Mouse (Mus musculus) layer of hippocampus, adult 11-12 months (tissue): ENCODE data around the gene Tmem144.

Source experiments
- DNase-seq: peaks from one replicate; pipeline ENCODE4 v3.0.0; 2022; ENCODE audit warnings: low spot score

Gene Tmem144

DNA sequence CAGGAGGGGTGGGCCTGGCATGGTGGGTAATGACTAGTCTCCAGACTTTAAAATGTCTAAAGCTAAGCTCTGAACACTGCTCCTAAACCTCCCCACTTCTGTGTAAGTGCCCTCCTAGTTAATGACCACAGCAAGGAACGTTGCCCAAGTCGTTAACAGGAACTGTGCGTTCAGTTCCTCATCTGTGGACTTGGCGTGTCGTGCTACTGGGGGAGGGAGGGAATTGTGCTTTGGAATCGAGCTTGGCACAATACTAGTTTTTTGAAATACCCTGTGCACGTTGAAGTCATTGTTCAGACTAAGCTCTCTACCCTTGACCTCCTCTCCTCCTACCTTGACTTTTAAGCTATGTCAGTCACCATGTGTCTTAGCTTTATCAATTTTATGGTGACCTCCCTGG is 12.3 kb upstream of the Tmem144 start:
- no peak for DNase-seq

GRCm38 (mm10) chr3:79858221-79858620 is 5.6 kb upstream of the Tmem144 start:
- no peak for DNase-seq

DNA sequence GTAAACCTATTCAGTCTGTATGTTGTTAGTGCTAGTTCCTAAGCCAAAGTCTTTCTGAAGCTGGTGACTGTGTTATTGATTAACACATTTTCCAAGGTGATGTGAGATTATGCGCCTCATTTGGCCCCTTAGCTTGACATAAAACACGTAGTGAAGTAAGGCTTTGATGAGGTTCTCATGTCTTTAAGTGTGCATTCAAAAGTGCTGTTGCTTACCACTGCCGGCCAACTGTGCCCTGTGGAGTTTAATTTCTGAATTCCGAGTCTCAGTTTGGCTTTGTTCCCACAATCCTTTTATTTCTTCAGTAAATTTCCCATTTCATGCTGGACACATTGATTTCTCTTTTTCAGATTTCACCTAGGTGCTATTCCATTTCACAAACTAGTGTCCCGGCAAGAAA is 5.2 kb upstream of the Tmem144 start:
- DNase-seq, result no peak

DNA sequence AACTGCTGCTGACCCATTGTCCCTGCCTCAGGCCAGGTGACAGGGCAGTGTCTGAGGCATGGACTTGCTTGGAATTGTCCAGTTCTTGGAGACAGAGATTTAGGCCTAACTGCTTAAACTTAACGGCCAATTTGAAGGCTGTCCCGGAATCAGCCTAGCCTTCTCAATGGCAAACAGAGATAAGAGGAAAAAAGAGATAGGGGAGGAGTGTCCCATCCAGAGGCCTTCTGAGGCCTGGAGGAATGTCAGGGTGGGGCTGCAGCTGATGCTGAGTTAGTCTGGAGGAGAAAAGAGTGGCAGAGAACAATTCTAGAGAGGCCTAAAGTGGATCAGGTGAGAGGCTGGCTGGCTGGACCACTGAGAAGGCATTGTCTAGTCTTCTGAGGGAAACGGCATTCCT is 465 bp downstream of the Tmem144 start:
- no peak for DNase-seq

DNA sequence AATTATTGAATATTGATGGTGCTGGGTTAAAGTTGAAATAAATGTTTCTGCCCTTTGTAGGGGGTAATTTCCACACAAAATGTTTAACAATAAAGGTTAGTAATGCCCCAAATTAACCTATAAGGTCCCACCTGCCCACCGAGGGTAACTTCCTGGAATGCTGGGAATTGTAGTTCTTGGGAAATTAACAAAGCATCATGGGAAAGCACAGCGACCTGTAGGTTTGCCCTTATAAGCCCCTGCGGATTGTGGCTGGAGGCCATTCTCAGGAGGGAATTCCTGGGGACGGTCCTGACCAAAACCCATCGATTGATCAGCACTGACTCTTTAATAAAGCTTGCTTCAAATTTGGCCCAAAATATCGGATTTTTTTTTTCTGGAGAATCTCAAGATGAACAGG is 1.9 kb downstream of the Tmem144 start:
- DNase-seq, result no peak

DNA sequence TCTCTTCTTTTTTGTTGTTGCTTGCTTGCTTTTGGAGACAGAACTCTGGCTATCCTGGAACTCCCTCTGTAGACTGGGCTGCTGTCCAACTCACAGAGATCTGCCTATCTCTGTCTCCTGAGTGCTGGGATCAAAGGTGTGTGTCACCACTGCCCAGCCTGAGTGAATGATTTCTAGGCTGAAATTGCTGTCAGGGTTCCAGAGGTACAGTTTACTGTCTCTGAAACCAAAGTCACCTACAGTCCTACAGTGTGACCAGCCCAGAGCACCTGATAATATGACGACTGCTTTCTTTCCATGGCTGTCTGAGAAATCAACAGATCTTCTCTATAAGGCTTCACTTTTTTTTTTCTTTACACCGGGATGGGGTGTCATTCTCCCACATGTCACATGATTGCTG is 3.0 kb downstream of the Tmem144 start:
- DNase-seq, result no peak

DNA sequence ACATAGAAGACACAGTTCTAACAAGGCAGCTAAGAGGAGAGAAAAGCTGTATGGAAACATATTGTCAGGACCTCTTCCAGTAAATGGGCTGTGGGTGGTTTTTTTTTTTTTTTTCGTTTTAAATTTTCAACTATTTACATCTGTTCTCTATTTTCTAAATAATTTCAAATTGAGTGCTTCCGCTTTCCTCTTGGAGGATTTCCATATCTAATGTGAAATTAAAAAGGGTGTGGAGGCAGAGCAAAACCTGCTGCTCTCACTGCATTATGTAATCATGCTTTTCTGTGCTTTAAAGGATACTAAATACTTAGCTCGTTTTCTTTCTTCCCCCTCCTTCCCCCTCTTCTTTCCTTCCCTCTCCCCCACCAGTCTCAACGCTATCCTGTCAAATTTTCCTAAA is 3.7 kb downstream of the Tmem144 start:
- no peak for DNase-seq

- no peak for DNase-seq
Measured at GRCm38 (mm10) chr3:79846633-79847032, 5.9 kb downstream of the Tmem144 start.

GRCm38 (mm10) chr3:79843999-79844398 is 8.6 kb downstream of the Tmem144 start:
- no peak for DNase-seq

GRCm38 (mm10) chr3:79842616-79843016 is 10.0 kb downstream of the Tmem144 start:
- peak; percentile 69 for DNase-seq

- no peak for DNase-seq
Measured at GRCm38 (mm10) chr3:79842165-79842564, 10.4 kb downstream of the Tmem144 start.

DNA sequence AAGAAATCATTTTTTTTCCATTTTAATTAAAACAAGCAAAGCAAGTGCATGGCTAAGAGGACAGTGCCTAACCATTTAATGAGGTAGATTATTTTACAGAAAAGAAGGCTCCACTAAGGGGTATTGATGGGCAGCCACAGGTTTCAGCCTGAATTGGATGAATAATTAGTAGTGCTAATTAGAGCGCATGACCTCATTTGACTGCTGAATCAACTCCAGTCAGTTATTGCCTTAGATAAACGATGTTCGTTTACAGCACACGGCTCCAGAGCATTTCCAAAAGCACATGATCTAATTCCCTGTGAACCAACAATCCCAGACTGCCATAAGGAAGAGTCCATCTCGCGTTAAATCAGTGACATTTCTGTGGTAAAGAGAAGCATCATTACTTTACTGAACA is 11.1 kb downstream of the Tmem144 start:
- DNase-seq, result no peak

- DNase-seq, result peak; percentile 55
Measured at GRCm38 (mm10) chr3:79838751-79839150, 13.8 kb downstream of the Tmem144 start.

GRCm38 (mm10) chr3:79829289-79829688 is 23.3 kb downstream of the Tmem144 start:
- DNase-seq, result no peak

DNA sequence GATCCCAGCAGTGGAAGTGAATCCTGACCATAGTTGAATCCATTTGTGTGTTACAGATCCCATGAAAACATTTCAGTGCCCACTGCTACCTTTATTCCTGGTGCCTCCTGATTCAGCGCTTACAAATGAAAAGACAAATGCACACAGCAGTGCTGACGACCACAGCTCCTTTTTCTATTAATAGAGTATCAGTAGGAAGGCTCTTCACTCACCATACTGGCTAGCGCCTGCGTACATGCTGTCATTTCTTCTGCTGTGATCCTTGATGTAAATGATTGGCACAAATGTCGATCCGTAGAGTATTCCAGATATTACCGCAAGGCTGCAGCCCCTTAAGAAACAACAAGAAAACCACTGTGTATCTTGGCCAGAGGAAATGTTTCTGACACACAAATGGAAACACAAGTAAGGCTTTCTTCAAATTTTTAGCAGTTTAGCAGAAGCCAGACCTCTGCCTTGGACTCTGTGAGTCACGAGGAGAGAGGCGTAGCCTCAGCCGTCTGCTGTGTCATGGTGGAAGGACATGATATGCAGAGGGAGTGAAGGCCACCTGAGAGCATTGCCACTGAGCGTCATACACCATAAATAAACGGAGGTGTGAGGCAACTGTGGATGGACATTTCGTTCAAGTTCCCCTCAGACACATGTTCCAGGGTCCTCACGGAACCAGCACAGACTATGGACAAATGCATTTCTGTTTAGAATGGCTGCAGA is 27.3 kb downstream of the Tmem144 start:
- DNase-seq, result no peak

DNA sequence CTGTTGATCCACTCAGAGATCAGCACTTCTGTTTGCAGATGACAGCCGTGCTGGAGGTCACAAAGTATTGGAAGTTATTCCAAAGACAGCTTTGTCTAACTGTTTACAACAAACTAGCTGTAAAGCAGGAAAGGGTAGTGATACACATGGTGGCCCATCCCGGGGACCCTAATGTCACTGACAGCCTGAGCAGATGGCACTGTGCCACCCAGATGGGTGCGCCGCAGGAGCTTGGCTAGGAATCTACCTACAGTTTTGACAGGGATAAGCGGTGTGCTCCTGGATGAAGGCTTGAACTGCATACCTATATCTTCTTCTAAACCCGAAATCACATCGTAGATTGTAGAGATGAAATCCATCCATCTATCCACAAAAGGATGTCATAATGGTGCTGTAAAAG is 29.4 kb downstream of the Tmem144 start:
- DNase-seq, result no peak

- peak; percentile 76 for DNase-seq
Measured at GRCm38 (mm10) chr3:79821131-79821530, 31.4 kb downstream of the Tmem144 start.

GRCm38 (mm10) chr3:79818202-79818995 is 34.2 kb downstream of the Tmem144 start:
- DNase-seq, result peak; percentile 66

DNA sequence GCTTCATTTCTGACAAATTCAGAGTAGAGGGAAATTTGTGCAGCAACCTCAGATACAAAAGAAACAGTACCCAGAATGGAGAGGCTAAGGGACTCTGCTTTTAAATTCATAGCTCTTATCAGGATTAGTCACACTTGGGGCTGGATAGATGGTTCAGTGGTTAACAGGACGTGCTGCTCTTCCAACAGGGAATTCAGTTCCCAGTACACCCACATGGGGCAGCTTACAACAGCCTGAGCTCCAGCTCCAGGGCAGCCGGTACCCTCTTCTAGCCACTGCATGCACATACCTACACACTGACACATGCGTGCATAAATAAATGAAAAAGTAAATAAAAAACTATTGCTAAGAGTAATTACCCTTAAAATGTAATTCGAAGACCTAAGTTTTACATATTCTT is 36.3 kb downstream of the Tmem144 start:
- no peak for DNase-seq

DNA sequence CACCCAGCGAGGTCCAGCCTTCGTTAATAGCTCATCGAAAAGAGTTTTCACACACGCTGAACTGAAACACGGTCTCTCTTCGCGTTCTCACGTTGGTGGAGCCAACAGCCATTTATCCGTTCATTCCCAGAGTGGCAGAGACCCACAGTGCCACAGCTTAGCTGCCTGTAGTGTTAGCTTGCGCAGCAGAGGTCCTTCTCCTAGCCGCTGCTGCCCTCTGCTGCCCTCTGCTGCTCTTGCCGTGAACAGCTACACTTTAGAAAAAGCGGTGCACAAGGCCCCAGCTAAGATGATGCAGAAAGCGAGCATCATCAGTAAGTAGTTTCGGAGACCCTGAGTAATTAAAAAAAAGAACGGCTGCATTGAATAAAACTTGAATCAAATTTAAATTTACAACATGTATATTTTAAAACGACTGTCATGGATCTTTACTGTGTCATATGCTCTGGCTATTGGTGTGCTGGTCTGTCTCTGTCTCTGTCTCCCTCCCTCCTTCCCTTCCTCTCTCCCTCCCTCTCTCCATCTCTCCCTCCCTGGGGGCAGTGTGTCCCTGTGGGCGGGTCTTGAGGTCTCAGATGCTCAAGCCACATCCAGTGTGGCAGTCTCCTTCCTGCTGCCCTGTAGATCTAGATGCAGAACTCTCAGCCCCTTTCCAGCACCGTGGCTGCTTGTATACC is 38.6 kb downstream of the Tmem144 start:
- peak; percentile 86 for DNase-seq

- no peak for DNase-seq
Measured at GRCm38 (mm10) chr3:79812042-79812441, 40.5 kb downstream of the Tmem144 start.

- no peak for DNase-seq
Measured at GRCm38 (mm10) chr3:79811632-79812031, 40.9 kb downstream of the Tmem144 start.

DNA sequence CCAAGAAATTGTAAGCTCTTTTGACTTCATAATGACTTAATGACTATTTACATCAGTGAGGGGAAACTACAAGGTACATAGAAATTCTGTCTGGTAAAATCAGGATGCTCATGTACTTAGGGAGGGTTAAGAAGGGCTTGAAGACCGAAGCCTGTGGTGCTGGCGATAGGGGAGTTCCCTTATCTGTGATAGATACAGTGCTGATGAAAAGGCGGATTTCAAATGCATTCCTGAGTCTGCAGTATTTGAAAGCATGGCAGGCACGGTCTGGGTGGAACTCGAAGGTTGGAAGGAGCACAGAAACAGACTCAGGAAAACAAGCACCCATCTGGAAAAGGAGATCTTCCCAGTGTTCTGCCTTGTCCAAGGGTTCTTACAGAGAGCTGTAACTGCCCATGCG is 42.0 kb downstream of the Tmem144 start:
- no peak for DNase-seq
